Mouse (Mus musculus) hindlimb bud, embryonic 11.5 days (tissue): ENCODE data around the gene Mvp.
A peak's percentile ranks its signal among the peaks of the same experiment; 100 is the strongest.

ENCODE experiments used
- DNase-seq: peaks from one replicate; pipeline ENCODE4 v3.0.0-alpha.2; 2012; ENCODE audit warnings: low read depth, low spot score; ENCODE audit errors: extremely low spot score

Gene Mvp

DNA sequence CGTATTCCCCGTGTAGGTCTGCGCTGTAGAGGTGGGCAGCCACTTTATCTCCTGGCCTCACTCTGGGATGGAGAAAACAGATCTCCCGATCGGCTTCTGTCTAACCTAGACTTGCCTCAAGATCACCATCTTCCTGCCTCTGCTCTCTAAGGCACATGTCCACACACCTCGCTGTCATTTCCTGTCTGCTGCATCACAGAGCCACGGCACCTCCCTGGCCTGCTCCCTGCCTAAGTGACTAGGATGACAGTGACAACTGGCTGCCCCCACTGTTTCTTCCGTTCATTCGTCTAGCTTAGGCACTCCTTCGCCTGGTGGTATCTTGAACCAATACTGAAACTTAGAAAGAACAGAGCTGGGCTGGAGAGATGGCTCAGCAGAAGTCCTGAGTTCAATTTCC is 14.9 kb downstream of the Mvp start:
- no peak for DNase-seq

DNA sequence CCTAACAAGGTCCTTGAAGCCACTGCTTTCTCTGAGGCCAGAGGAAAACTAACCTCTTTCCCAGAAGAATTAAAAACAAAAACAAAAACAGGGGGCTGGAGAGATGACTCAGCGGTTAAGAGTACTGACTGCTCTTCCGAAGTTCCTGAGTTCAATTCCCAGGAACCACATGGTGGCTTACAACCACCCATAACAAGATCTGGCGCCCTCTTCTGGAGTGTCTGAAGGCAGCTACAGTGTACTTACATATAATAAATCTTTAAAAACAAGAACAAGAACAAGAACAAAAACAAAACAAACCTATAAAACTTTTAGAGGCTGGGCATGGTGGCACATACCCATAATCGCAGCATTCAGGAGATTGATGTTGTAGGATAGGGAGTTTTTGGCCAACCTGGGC is 18.0 kb downstream of the Mvp start:
- no peak for DNase-seq

DNA sequence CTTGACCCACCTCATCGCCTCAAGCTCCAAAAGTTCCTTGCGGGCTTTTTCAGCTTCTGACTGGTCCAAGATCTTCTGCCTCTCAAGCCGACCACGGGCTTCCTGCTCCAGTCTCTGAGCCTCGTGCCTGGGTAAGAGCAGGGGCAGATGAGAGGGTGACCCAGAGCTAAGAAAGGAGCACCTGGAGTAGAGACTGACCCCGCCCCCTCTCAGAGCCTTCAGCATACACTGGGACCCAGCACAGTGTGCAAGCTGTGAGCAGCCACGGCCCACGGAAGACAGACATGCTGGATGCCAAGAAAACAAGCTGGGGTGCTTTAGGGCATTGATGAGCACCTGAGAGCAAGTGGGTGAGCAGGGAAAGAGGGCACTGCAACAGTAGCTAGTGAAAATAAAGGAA is 25.6 kb downstream of the Mvp start:
- DNase-seq: no peak

DNA sequence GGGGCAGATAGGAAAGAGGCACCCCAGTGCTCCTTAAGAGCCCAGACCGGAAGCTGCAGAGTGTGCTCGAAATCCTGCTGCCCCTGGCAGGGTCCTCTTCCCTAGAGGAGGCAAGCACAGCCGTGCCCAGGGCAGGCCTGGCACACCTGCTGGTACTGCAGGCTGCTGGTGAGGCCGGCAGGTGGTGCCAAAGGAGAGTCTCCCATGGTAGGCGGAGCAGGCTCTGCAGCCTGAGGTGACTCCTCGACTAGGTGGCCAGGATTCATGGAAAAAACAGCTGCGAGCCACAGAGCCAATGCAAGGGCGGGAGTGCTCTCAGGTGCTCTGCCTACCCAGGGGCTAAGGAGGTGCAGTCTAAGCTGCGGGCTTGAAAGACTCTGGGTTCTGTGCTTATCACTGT is 28.1 kb downstream of the Mvp start:
- DNase-seq: no peak

GRCm38 (mm10) chr7:126984667-126985444 is 29.6 kb downstream of the Mvp start:
- no peak for DNase-seq

DNA sequence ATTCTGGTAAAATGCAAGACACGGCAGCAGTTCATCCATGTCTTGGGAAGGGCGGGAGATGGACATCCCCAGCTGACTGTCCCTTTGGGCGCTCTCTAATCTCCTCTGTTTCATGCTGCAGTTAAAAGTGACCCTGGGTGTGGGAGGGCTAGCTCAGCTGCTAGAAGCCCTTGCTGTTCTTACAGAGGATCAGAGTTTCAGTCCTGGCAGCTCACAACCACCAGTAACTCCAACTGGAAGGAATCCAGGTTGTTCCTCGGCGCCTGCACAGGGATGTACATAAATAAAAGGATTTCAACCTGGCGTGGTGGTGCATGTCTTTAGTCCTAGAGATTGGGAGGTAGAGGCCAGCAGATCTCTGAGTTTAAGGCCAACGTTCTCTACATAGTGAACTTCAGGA is 31.3 kb downstream of the Mvp start:
- DNase-seq: no peak

GRCm38 (mm10) chr7:126982054-126982453 is 32.4 kb downstream of the Mvp start:
- no peak for DNase-seq

DNA sequence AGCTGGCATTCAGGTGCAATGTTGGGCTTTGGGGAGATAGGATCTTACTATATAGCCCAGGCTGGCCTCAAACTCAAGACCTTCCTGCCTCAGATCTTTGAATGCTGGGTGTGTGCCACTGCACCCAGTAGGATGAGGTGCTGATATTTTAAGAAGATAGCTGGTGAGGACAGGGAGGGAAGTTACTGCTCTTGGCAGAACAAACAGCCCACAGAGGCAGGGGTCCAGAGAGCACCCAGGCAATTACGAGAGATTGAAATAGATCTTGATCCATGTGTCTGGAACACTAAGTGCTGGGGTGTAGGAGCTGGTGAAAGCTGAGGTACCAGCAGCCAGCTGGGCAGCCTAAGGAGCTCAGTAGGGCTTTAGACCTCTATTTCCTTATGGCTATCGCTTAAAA is 32.8 kb downstream of the Mvp start:
- DNase-seq: no peak

DNA sequence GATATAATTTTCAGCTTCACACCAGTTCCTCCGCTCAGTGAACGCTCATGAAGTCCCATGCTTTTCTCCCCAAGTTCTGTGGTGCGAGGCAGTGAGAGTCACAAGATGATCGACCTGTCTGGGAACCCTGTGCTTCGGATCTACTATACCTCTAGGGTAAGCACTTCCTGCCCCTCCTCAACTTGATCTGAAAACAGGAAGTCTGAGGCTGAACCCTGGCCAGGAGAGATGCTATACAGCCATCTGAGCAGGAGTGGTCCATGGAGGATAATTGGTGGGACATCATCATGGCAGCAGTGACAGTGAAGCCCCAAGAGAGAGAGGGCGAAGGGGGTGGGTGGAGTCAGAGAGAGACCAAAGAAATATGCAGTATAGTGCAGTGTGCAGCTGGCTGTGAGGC is 35.6 kb downstream of the Mvp start:
- no peak for DNase-seq

- no peak for DNase-seq
Measured at GRCm38 (mm10) chr7:126976878-126977459, 37.5 kb downstream of the Mvp start.

DNA sequence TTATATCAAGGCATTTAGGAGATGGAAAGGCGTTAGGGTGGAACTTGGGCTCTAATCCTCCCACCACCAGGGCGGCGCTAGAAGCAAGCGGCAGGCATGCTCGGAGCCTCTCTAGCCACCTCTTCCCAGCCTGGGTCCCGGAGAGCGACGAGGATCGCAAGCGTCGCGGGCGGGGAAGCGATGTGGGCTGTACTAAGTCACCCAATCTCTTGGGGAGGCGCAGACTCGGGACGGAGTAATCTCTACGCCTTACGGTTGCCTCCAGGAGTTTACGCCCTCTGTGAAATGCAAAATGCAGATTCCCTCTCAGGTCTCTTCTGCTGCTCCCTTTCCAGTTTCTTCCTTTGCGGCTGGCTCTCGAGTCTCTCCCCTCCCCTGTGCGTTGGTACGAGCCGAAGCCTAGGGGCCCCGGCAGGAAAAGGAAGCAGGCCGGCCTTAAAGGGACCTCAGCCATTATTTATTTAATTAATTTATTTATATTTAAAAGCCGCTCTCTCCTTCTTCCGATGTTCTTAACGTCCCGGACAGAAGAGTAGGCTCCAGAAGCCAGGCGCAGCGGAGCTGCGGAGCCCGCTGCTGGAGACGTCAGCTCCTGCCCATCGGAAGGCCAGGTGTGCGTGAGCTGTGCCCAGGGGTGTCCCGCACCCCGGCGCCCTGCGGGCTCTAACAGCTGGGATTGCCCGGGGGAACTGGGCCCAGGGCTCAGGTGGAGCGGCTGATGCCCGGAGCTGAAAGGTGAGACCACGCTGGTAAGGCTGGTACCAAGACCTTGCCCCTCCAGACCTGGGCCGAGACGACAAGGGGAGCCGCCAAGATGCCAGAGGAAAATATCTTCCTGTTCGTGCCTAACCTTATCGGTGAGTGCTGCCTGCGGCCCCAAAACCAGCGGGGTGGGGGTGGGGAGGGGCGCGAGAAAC is 38.2 kb downstream of the Mvp start, which contains the start of gene Cdiptos:
Gene Cdiptos (minus strand): TSS at position 149 of the 917 bp plus-strand sequence.
- peak; percentile 92 for DNase-seq

GRCm38 (mm10) chr7:126975893-126975949 is 38.7 kb downstream of the Mvp start, which contains the start of gene Cdipt:
Cdipt (plus strand) TSS chr7:126975914.
- no peak for DNase-seq

- DNase-seq: no peak
Measured at GRCm38 (mm10) chr7:126975493-126975892, 38.9 kb downstream of the Mvp start.

GRCm38 (mm10) chr7:126967361-126967760 is 47.1 kb downstream of the Mvp start:
- DNase-seq: no peak

GRCm38 (mm10) chr7:126965568-126965967 is 48.9 kb downstream of the Mvp start:
- DNase-seq: no peak

DNA sequence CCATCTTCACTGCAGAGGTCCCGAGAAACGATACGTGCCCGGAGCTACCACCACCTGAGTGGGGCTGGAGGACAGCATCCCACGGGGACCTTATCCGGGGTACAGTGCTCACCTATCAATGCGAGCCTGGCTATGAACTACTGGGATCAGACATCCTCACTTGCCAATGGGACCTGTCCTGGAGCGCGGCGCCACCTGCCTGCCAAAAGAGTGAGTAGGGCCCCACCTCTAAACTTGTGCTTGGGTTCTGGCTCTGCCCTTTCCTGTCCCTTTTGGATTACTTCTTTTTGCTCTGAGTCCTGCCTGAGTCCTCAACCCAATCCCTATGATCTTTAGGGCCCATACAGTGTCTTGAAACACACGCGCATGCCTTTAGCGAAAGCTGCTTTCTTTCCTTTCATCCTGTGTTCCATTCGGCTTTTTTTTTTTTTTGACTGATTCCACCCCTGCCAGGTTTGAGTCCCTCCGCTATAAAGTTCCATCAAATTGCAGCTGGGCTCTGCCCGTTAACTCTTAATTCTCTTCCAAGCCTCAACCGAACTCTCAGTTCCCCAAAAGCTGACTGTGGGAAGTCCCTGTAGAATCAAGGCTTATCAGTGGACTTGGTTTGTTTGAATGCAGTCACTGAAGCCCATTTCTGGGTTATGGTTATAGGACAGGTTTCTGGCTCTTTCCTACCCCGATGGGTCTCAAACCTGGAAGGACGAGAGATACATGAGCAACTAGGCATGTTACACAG is 50.7 kb downstream of the Mvp start:
- no peak for DNase-seq

DNA sequence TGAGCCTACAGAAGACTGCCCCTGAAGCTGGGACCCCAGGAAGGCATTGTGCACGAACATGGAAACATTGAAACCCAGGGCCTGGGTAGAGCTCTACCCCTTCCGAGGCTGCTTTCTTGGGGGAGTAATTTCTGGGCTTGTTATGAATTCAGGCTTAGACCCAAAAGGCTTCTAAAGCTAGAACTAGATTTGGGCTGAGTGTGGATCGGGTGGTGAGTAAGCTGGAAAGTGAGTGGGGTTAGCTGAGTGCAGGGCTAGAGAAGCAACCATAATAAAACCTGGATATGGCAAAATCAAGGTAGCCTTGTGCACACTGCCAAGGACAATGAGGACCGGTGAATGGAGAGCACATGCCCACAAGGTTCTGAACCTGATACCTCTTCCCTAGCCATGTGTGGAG is 52.5 kb downstream of the Mvp start:
- no peak for DNase-seq

DNA sequence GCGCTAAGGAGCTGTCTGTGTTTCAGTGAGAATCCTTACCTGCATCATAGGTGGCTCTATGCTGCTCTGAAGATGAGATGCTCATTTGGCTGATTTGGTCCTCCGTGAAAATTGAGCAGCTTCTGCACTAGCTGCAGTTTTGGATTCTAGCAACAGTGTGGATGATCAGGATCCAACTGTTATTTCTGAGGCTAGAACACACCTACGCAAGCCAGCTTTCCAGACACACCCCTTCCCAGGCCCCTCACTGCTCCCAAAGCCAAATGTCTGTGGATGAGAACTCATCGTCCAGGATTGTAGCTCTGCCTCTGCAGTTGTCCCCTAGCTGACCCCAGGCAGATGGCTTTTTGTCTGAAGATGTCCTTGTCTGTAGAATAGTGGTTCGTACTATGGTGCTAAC is 53.3 kb downstream of the Mvp start:
- no peak for DNase-seq

DNA sequence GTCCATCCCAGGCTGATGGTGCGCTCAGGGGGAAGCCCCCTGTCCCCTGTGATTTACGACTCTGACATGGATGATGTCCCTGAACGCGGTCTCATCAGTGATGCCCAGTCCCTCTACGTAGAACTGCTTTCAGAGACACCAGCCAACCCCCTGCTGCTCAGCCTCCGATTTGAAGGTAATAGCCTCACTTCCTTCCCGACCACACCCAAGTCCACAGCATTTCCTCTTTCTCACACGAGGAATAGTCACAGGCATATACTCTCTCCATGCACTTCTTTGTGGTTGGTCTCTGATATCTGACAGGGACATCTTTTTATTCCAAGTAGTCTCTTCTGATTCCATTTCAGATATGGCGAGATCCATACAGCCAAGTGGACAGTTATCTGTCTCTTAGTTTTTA is 54.6 kb downstream of the Mvp start:
- no peak for DNase-seq

DNA sequence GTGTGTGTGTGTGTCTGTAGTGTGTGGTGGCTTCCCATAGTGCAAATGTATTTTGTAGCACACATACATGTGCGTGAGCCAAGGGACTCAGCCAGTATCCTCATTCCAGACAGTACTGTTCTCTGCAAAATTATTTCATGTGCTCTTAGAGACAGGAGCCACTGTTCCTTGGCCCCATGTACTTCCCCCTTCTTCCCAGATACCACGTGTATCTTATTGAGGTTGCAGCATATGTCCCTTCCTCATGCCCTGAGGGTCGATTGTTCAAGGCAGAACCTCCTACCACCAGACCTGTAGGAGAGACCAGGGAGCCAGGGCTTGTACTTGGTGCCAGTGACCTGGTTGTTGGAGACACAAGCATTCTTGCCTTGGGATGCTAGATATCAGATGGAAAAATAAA is 59.3 kb downstream of the Mvp start:
- no peak for DNase-seq

- DNase-seq: no peak
Measured at GRCm38 (mm10) chr7:126952646-126953045, 61.8 kb downstream of the Mvp start.

- DNase-seq: no peak
Measured at GRCm38 (mm10) chr7:126951741-126952140, 62.7 kb downstream of the Mvp start.
